Mouse (Mus musculus) heart, adult 2 months (tissue): Measurements from ENCODE around the gene 2310046K23Rik.

Source experiments
- CTCF ChIP-seq: fragments of 200-600 bp; IDR thresholded peaks from 2 replicates; pipeline ENCODE4 v1.8.1; 2022; ENCODE audit warnings: antibody characterized with exemption, mild to moderate bottlenecking, moderate library complexity
- EP300 ChIP-seq: fragments of 200-500 bp; IDR thresholded peaks from 2 replicates; pipeline ENCODE4 v1.6.1; 2011; ENCODE audit warnings: low read depth, low read length, control low read depth; ENCODE audit not compliant: insufficient read depth
- POLR2A ChIP-seq: fragments of 200-500 bp; IDR thresholded peaks from 2 replicates; pipeline ENCODE4 v1.6.1; 2011; ENCODE audit warnings: mild to moderate bottlenecking, low read depth, low read length, control low read depth; ENCODE audit not compliant: insufficient read depth

- no peak for TF ChIP-seq CTCF
- TF ChIP-seq EP300, result no peak
- no peak for TF ChIP-seq POLR2A
Measured at GRCm38 (mm10) chr3:92565418-92565817, 31.1 kb upstream of the 2310046K23Rik start.
